In the genomic region with DNA sequence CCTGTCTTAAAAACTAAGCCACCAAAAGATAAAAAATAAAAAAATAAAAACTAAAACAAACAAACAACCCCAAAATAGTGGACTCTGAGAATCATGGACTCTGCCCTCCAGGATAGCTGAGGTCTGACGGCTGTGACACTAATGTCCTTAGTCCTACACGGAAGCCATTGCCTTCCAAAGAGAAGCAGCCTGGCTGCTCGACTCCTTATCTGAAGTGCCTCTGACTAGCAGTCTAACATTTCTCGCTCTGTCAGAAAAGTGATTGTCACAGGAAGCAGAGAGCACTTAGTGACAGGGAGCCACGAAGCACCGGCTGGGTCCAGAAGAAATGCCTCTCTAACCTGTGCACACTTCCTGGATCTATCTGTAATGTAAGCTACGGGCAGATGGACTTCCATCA, we compare ENCODE assay signal across 19 mouse cellular contexts. TPM values are rescaled to one million over a fixed set of nuclear protein-coding genes. Genes with fewer than 3 reads are reported as not detected.
DNase-seq lines count a peak whose midpoint lies in the region; ATAC-seq and TF ChIP-seq lines count a peak whose summit lies in the region.
"Had no signal": no experiment of that assay in that cellular context is flagged by ENCODE, and none has a peak within 500 bp of the region (broad histone marks: within the 10 kb centered on the region; RNA-seq: fewer than 3 reads in every experiment).

No protein-coding gene starts in this region.

- no peak overlapping the region for H3K4me3 ChIP-seq in kidney, adult 2 months (ENCODE audit: insufficient read depth, low read depth, low read length)
- H3K4me3 ChIP-seq in heart, embryonic 14.5 days (ENCODE audit: control insufficient read depth in 1 of 2, insufficient read depth in 1 of 2, low read depth in 1 of 2, low read length in 2 of 2): no peak overlapping the region
- H3K4me3 ChIP-seq in liver, embryonic 16.5 days (ENCODE audit: low read depth, low read length): no peak overlapping the region
- no peak overlapping the region for H3K4me3 ChIP-seq in midbrain, embryonic 11.5 days (ENCODE audit: low read depth, low read length)
- H3K4me3 ChIP-seq: forebrain, embryonic 12.5 days; gastrocnemius, adult 2 months; hindbrain, embryonic 15.5 days; limb, embryonic 15.5 days; midbrain, embryonic 10.5 days; stomach, embryonic 15.5 days had no signal

- H3K27ac ChIP-seq in kidney, adult 2 months (ENCODE audit: insufficient read depth, low read depth, low read length): no peak overlapping the region
- peak overlapping the region; percentile 69 to 80 for H3K27ac ChIP-seq in heart, embryonic 14.5 days (replicated peaks in 1 of 2; ENCODE audit: control insufficient read depth in 1 of 2, insufficient read depth in 1 of 2, low read depth in 2 of 2, low read length in 2 of 2)
- H3K27ac ChIP-seq in liver, embryonic 16.5 days (ENCODE audit: low read length): 0 out of 2 replicates have a peak overlapping the region, but pooled peaks have one; percentile 23
- no peak overlapping the region for H3K27ac ChIP-seq in midbrain, embryonic 11.5 days (ENCODE audit: low read depth, low read length)
- H3K27ac ChIP-seq: forebrain, embryonic 12.5 days; hindbrain, embryonic 15.5 days; limb, embryonic 15.5 days; midbrain, embryonic 10.5 days; stomach, embryonic 15.5 days had no signal

- no peaks in the 10 kb centered on the region for H3K9me3 ChIP-seq in heart, embryonic 14.5 days (ENCODE audit: control insufficient read depth, low read length)
- H3K9me3 ChIP-seq in liver, embryonic 16.5 days (replicated peaks; ENCODE audit: control insufficient read depth, low read length): no peaks in the 10 kb centered on the region
- no peaks in the 10 kb centered on the region for H3K9me3 ChIP-seq in midbrain, embryonic 11.5 days (ENCODE audit: control insufficient read depth, low read length)
- H3K9me3 ChIP-seq: forebrain, embryonic 12.5 days; hindbrain, embryonic 15.5 days; limb, embryonic 15.5 days; midbrain, embryonic 10.5 days; stomach, embryonic 15.5 days had no signal

- peak; percentile 10 for DNase-seq in kidney, adult 2 months
- DNase-seq in kidney, postnatal 4 days: no peak
- DNase-seq in heart, postnatal 10 days: peak; percentile 18 to 36
- DNase-seq in gastrocnemius, postnatal 10 days: no peak
- DNase-seq in midbrain, embryonic 11.5 days (ENCODE audit: low spot score, missing footprints): no peak
- DNase-seq: adrenal gland, adult 2 months; cerebellum, adult 9-10 months; gastrocnemius, adult 2 months; kidney, adult 18-20 months; kidney, postnatal 14 days; lung, postnatal 36 days; thymus, adult 18-20 months had no signal

- WGBS in kidney, adult 2 months: 76% methylated on average over 7 of the region's 7 CpGs
- 9% methylated on average over 7 of the region's 7 CpGs for WGBS in heart, embryonic 14.5 days
- 32% methylated on average over 7 of the region's 7 CpGs for WGBS in liver, embryonic 16.5 days (ENCODE audit: insufficient replicate concordance)
- 92% methylated on average over 7 of the region's 7 CpGs for WGBS in midbrain, embryonic 11.5 days

- no peak overlapping the region for H3K9ac ChIP-seq in heart, embryonic 14.5 days (ENCODE audit: low read length)
- H3K9ac ChIP-seq in liver, embryonic 16.5 days (ENCODE audit: low read depth, low read length): no peak overlapping the region
- H3K9ac ChIP-seq in midbrain, embryonic 11.5 days (ENCODE audit: low read length): no peak overlapping the region
- H3K9ac ChIP-seq: forebrain, embryonic 12.5 days; hindbrain, embryonic 15.5 days; limb, embryonic 15.5 days; stomach, embryonic 15.5 days had no signal

- peak; percentile 67; the same call in 1 of the 2 replicates for ATAC-seq in heart, embryonic 14.5 days (ENCODE audit: insufficient number of reproducible peaks, insufficient read depth, low FRiP score, low read depth)
- peak; percentile 40; the same call in 1 of the 2 replicates for ATAC-seq in liver, embryonic 16.5 days (ENCODE audit: low read depth)
- ATAC-seq in midbrain, embryonic 11.5 days (ENCODE audit: low FRiP score): no peak

- H3K4me2 ChIP-seq in heart, embryonic 14.5 days (ENCODE audit: low read length): peak overlapping the region; percentile 29; the same call in 1 of the 2 replicates
- H3K4me2 ChIP-seq in liver, embryonic 16.5 days (ENCODE audit: low read depth, low read length): no peak overlapping the region
- no peak overlapping the region for H3K4me2 ChIP-seq in midbrain, embryonic 11.5 days
- H3K4me2 ChIP-seq: forebrain, embryonic 12.5 days; hindbrain, embryonic 15.5 days; limb, embryonic 15.5 days; stomach, embryonic 15.5 days had no signal

- no peak for TF ChIP-seq POLR2A in kidney, adult 2 months (IDR thresholded peaks at IDR 0.05; ENCODE audit: low read depth, low read length)

- TF ChIP-seq CTCF in kidney, adult 2 months (conservative IDR thresholded peaks at IDR 0.05; ENCODE audit: insufficient read depth, insufficient read length, low read depth, low read length): no peak

- no peaks in the 10 kb centered on the region for H3K27me3 ChIP-seq in kidney, adult 2 months (replicated peaks; ENCODE audit: control insufficient read depth, insufficient read depth, low read length)
- H3K27me3 ChIP-seq in heart, embryonic 14.5 days (ENCODE audit: control insufficient read depth, insufficient read depth, low read length): no peaks in the 10 kb centered on the region
- H3K27me3 ChIP-seq in liver, embryonic 16.5 days (ENCODE audit: control insufficient read depth, insufficient read depth, low read depth, low read length): no peaks in the 10 kb centered on the region
- H3K27me3 ChIP-seq in midbrain, embryonic 11.5 days (ENCODE audit: control insufficient read depth, insufficient read depth, low read length): no peaks in the 10 kb centered on the region
- H3K27me3 ChIP-seq: forebrain, embryonic 12.5 days; hindbrain, embryonic 15.5 days; limb, embryonic 15.5 days; stomach, embryonic 15.5 days had no signal

- H3K4me1 ChIP-seq in kidney, adult 2 months (ENCODE audit: control insufficient read depth, insufficient read depth, low read length): no peaks in the 10 kb centered on the region
- peaks cover 6 to 23% of the 10 kb centered on the region in 2 experiments for H3K4me1 ChIP-seq in heart, embryonic 14.5 days (ENCODE audit: control insufficient read depth in 2 of 2, insufficient read depth in 2 of 2, low read length in 2 of 2)
- H3K4me1 ChIP-seq in liver, embryonic 16.5 days (ENCODE audit: control insufficient read depth, low read depth, low read length): peaks cover 13% of the 10 kb centered on the region; the same call in 1 of the 2 replicates
- no peaks in the 10 kb centered on the region for H3K4me1 ChIP-seq in midbrain, embryonic 11.5 days (ENCODE audit: control insufficient read depth, insufficient read depth, low read length)
- H3K4me1 ChIP-seq: forebrain, embryonic 12.5 days; hindbrain, embryonic 15.5 days; limb, embryonic 15.5 days; midbrain, embryonic 10.5 days; stomach, embryonic 15.5 days had no signal

- intact Hi-C loops in heart, postnatal 10 days (cut with DNase I): no loop called here

- H3K36me3 ChIP-seq in kidney, adult 2 months (ENCODE audit: control insufficient read depth, insufficient read depth, low read length): peaks cover 2% of the 10 kb centered on the region; the same call in 1 of the 2 replicates
- H3K36me3 ChIP-seq in heart, embryonic 14.5 days (ENCODE audit: control insufficient read depth, insufficient read depth, low read length): peaks cover 43% of the 10 kb centered on the region
- H3K36me3 ChIP-seq in liver, embryonic 16.5 days (ENCODE audit: control insufficient read depth, insufficient read depth): peaks cover 4% of the 10 kb centered on the region
- H3K36me3 ChIP-seq in midbrain, embryonic 11.5 days (ENCODE audit: control insufficient read depth, insufficient read depth, low read length): no peaks in the 10 kb centered on the region

RNA-seq across cellular contexts. Expression of a gene that starts 7.9 kb away (rescaled TPM):
- polyA plus RNA-seq in kidney, adult 2 months (2012; rRNA removed): 14.5 and 14.8 TPM in 2 replicates
- 35.4 and 35.9 TPM in 2 replicates for polyA plus RNA-seq in heart, embryonic 14.5 days (2014; fragmentation: Nextera tagmentation; extraction: Ambion mirVana)
- total RNA-seq in heart, postnatal 10 days (2021): 10 to 100 TPM; 20.7 to 27.0 TPM
- 23.0 and 28.0 TPM in 2 replicates for polyA plus RNA-seq in liver, embryonic 16.5 days (2015; fragmentation: Nextera tagmentation; extraction: Ambion mirVana)
- total RNA-seq in gastrocnemius, postnatal 10 days (2021): 10 to 100 TPM; 12.0 to 16.2 TPM
- polyA plus RNA-seq in midbrain, embryonic 11.5 days (2014; fragmentation: Nextera tagmentation; extraction: Ambion mirVana): 65.6 and 67.1 TPM in 2 replicates

Comparison
In these comparisons a context has a peak if more than half of its experiments do, and no peak if none do; other contexts are left out.
1. DNase-seq: peak in kidney, adult 2 months (single experiment) and heart, postnatal 10 days (2 of 2); none in kidney, postnatal 4 days (0 of 2), gastrocnemius, postnatal 10 days (single experiment) and midbrain, embryonic 11.5 days (single experiment).
2. H3K27ac ChIP-seq: peak in heart, embryonic 14.5 days (2 of 2) and liver, embryonic 16.5 days (single experiment); none in kidney, adult 2 months (single experiment) and midbrain, embryonic 11.5 days (single experiment).